ENCODE assay signal across 17 mouse cellular contexts in genomic region chr8:123330701-123331100, GRCm38 (mm10). TPM values are rescaled to one million over a fixed set of nuclear protein-coding genes. Genes with fewer than 3 reads are reported as not detected.
A peak's percentile ranks its signal among the peaks of the same experiment; 100 is the strongest.
DNase-seq lines count a peak whose midpoint lies in the region; ATAC-seq lines count a peak whose summit lies in the region.
"Had no signal": no experiment of that assay in that cellular context is flagged by ENCODE, and none has a peak within 500 bp of the region (broad histone marks: within the 10 kb centered on the region; RNA-seq: fewer than 3 reads in every experiment).

No protein-coding gene starts in this region.

- no peak overlapping the region for H3K9ac ChIP-seq in kidney, embryonic 14.5 days (ENCODE audit: low read depth, low read length)
- H3K9ac ChIP-seq: embryonic facial prominence, embryonic 12.5 days; forebrain, embryonic 13.5 days had no signal

- no peak overlapping the region for H3K27ac ChIP-seq in kidney, embryonic 14.5 days (ENCODE audit: low read depth, low read length)
- H3K27ac ChIP-seq: embryonic facial prominence, embryonic 12.5 days had no signal

- no peaks in the 10 kb centered on the region for H3K9me3 ChIP-seq in kidney, embryonic 14.5 days (ENCODE audit: control insufficient read depth, low read length)
- H3K9me3 ChIP-seq: embryonic facial prominence, embryonic 12.5 days; forebrain, embryonic 13.5 days had no signal

- H3K4me1 ChIP-seq in kidney, embryonic 14.5 days (ENCODE audit: control insufficient read depth, insufficient read depth, low read length), result peaks cover 5% of the 10 kb centered on the region; the same call in 1 of the 2 replicates

- DNase-seq in kidney, adult 11 months, result no peak
- peak; percentile 36 for DNase-seq in retina, postnatal 1 day
- no peak for DNase-seq in retina, embryonic 14.5 days (ENCODE audit: low spot score)
- peak; percentile 36 for DNase-seq in NIH3T3 (ENCODE audit: low read depth)
- no peak for DNase-seq in cerebellum, adult 18-20 months
- no peak for DNase-seq in cerebellum, postnatal 36 days
- DNase-seq: adrenal gland, adult 2 months; adrenal gland, postnatal 25 days; cerebellum, adult 8-10 months; cerebellum, postnatal 14 days; forebrain, postnatal 0 days; gastrocnemius, postnatal 14 days; heart, postnatal 10 days had no signal

- no peak overlapping the region for H3K4me3 ChIP-seq in kidney, embryonic 14.5 days (ENCODE audit: low read length)
- H3K4me3 ChIP-seq: embryonic facial prominence, embryonic 12.5 days; forebrain, embryonic 13.5 days had no signal

- H3K36me3 ChIP-seq in kidney, embryonic 14.5 days (ENCODE audit: control insufficient read depth, insufficient read depth, low read length), result no peaks in the 10 kb centered on the region
- H3K36me3 ChIP-seq: embryonic facial prominence, embryonic 12.5 days had no signal

- H3K4me2 ChIP-seq in kidney, embryonic 14.5 days (replicated peaks; ENCODE audit: low read depth, low read length), result no peak overlapping the region
- H3K4me2 ChIP-seq: embryonic facial prominence, embryonic 12.5 days had no signal

- 20% methylated on average over 6 of the region's 6 CpGs for WGBS in kidney, embryonic 14.5 days

- H3K27me3 ChIP-seq in kidney, embryonic 14.5 days (ENCODE audit: control insufficient read depth, insufficient read depth, low read length), result peaks cover 7% of the 10 kb centered on the region; the same call in 1 of the 2 replicates
- H3K27me3 ChIP-seq: forebrain, embryonic 13.5 days had no signal

- peak; percentile 37; the same call in 1 of the 2 replicates for ATAC-seq in kidney, embryonic 14.5 days (ENCODE audit: low FRiP score, low TSS enrichment)
- ATAC-seq: forebrain, embryonic 13.5 days; forebrain, postnatal 0 days; intestine, embryonic 16.5 days had no signal

RNA-seq across cellular contexts. Expression of gene Spire2, which starts 1.8 kb away (rescaled TPM):
- 2.2 and 3.9 TPM in 2 replicates for polyA plus RNA-seq in kidney, embryonic 14.5 days (2014; fragmentation: Nextera tagmentation; extraction: Ambion mirVana)

RNA-seq across cellular contexts. Expression of gene Fanca, which starts 12.3 kb away (rescaled TPM):
- polyA plus RNA-seq in kidney, embryonic 14.5 days (2014; fragmentation: Nextera tagmentation; extraction: Ambion mirVana), result 48.7 and 49.9 TPM in 2 replicates

RNA-seq across cellular contexts. Expression of gene Tcf25, which starts 42.9 kb away (rescaled TPM):
- 115 and 157 TPM in 2 replicates for polyA plus RNA-seq in kidney, embryonic 14.5 days (2014; fragmentation: Nextera tagmentation; extraction: Ambion mirVana)

Comparison
In these comparisons a context has a peak if more than half of its experiments do, and no peak if none do; other contexts are left out.
1. DNase-seq: peak in retina, postnatal 1 day (single experiment) and NIH3T3 (single experiment); none in kidney, adult 11 months (single experiment), retina, embryonic 14.5 days (single experiment), cerebellum, adult 18-20 months (0 of 2) and cerebellum, postnatal 36 days (0 of 2).